Mouse (Mus musculus) embryonic facial prominence, embryonic 15.5 days (tissue): ENCODE data around the gene Aldh18a1. TPM values are rescaled to one million over a fixed set of nuclear protein-coding genes. Genes with fewer than 3 reads are reported as not detected.
"Not testable (repeated sequence)": the region's sequence is repeated elsewhere in the genome, so short reads cannot be mapped to it uniquely, and the experiment has no call there.

ENCODE experiments used
- ATAC-seq: fragments of 200-750 bp; cut with Nextera tagmentation; 2 replicates; pipeline ENCODE4 v1.8.0; 2017; ENCODE audit warnings: low read depth, moderate TSS enrichment; ENCODE audit not compliant: insufficient number of reproducible peaks, low FRiP score, low TSS enrichment
- H3K27ac ChIP-seq: fragments of 300-500 bp; sonication (generic); replicated peaks from 2 replicates; pipeline ENCODE4 v1.5.1; 2015; ENCODE audit warnings: mild to moderate bottlenecking, inconsistent platforms
- H3K27me3 ChIP-seq: fragments of 300-500 bp; sonication (generic); 2 replicates; pipeline ENCODE4 v1.6.1; 2015; ENCODE audit warnings: inconsistent platforms
- H3K36me3 ChIP-seq: fragments of 300-500 bp; sonication (generic); 2 replicates; pipeline ENCODE4 v1.6.1; 2015; ENCODE audit warnings: mild to moderate bottlenecking, inconsistent platforms
- H3K4me1 ChIP-seq: fragments of 300-500 bp; sonication (generic); 2 replicates; pipeline ENCODE4 v1.6.1; 2015; ENCODE audit warnings: inconsistent platforms
- H3K4me2 ChIP-seq: fragments of 300-500 bp; sonication (generic); replicated peaks from 2 replicates; pipeline ENCODE4 v1.6.1; 2015; ENCODE audit warnings: mild to moderate bottlenecking, inconsistent platforms
- H3K4me3 ChIP-seq: fragments of 300-500 bp; sonication (generic); replicated peaks from 2 replicates; pipeline ENCODE4 v1.5.1; 2015; ENCODE audit warnings: mild to moderate bottlenecking, inconsistent platforms
- H3K9ac ChIP-seq: fragments of 300-500 bp; sonication (generic); 2 replicates; pipeline ENCODE4 v1.6.1; 2015; ENCODE audit warnings: inconsistent platforms
- H3K9me3 ChIP-seq: fragments of 300-500 bp; sonication (generic); replicated peaks from 2 replicates; pipeline ENCODE4 v1.6.1; 2016; ENCODE audit warnings: inconsistent platforms
- WGBS: fragments of 180-500 bp; shearing (Covaris S2); methylation state at CpG from one replicate; pipeline ENCODE4 v1.1.7; 2015; 5-methylcytosine and 5-hydroxymethylcytosine counted together
- polyA plus RNA-seq: library from polyadenylated mRNA; unstranded; fragments of >200 nt; fragmentation: Nextera tagmentation; extraction: Ambion mirVana; gene quantifications from 2 replicates; pipeline ENCODE4 v1.2.1, GENCODE M21; 2015

Gene Aldh18a1
- polyA plus RNA-seq, 1 experiment from 2014 or later, result 65.2 TPM

GRCm38 (mm10) chr19:40586908-40587307 is 1.4 kb downstream of the Aldh18a1 start:
- H3K36me3 ChIP-seq, result peaks cover 17% of the 10 kb centered on the region
- no peak overlapping the region for H3K27ac ChIP-seq
- H3K9ac ChIP-seq, result no peak overlapping the region
- peak overlapping the region; percentile 71 for H3K4me3 ChIP-seq
- no peak for ATAC-seq
- peak overlapping the region; percentile 69 for H3K4me2 ChIP-seq
- 50% methylated on average over 7 of the region's 7 CpGs for WGBS
- no peaks in the 10 kb centered on the region for H3K9me3 ChIP-seq
- no peaks in the 10 kb centered on the region for H3K27me3 ChIP-seq
- peaks cover 9% of the 10 kb centered on the region for H3K4me1 ChIP-seq

GRCm38 (mm10) chr19:40581662-40582061 is 6.6 kb downstream of the Aldh18a1 start:
- Histone ChIP-seq H3K27ac (no peak overlapping the region), H3K27me3 (no peaks in the 10 kb centered on the region), H3K4me2 (no peak overlapping the region), H3K4me1 (0 out of 2 replicates have a peak, but pooled peaks cover under 1% of the 10 kb centered on the region), H3K9ac (no peak overlapping the region), H3K9me3 (no peaks in the 10 kb centered on the region), H3K4me3 (no peak overlapping the region), H3K36me3 (peaks cover 65% of the 10 kb centered on the region)
- 72% methylated on average over 5 of the region's 5 CpGs for WGBS
- ATAC-seq, result no peak

DNA sequence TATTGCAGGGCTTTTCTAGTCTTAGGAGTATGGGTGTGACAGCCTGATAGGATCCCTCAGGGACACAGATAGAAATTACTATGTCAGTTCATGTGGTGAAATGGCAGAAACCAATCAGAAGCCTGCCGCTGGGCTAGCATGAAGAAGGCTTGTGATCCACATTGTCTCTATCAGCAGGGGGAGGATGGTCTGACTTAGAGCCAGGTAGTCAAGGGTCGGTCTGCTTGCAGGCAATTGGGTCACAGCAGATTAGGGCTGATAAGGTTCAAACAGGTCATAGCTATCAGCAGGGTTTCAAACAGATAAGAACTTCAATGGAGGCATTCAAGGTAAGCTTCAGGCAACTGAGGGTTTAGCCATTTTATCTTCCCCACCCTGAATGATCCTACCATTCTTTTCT is 7.4 kb downstream of the Aldh18a1 start:
- Histone ChIP-seq H3K4me1 (no peaks in the 10 kb centered on the region), H3K9me3 (no peaks in the 10 kb centered on the region), H3K27ac (no peak overlapping the region), H3K4me3 (no peak overlapping the region), H3K9ac (no peak overlapping the region), H3K27me3 (no peaks in the 10 kb centered on the region), H3K4me2 (no peak overlapping the region), H3K36me3 (peaks cover 72% of the 10 kb centered on the region)
- WGBS, result 91% methylated on average over 2 of the region's 2 CpGs
- no peak for ATAC-seq

- H3K27ac ChIP-seq, result no peak overlapping the region
- H3K9me3 ChIP-seq, result peaks cover 5% of the 10 kb centered on the region; the same call in 1 of the 2 replicates
- no peak for ATAC-seq
- no peak overlapping the region for H3K4me2 ChIP-seq
- H3K9ac ChIP-seq, result no peak overlapping the region
- no peak overlapping the region for H3K4me3 ChIP-seq
- 91% methylated on average over 5 of the region's 5 CpGs for WGBS
- peaks cover 95% of the 10 kb centered on the region for H3K36me3 ChIP-seq
- no peaks in the 10 kb centered on the region for H3K4me1 ChIP-seq
- H3K27me3 ChIP-seq, result no peaks in the 10 kb centered on the region
Measured at GRCm38 (mm10) chr19:40575438-40575837, 12.8 kb downstream of the Aldh18a1 start.

DNA sequence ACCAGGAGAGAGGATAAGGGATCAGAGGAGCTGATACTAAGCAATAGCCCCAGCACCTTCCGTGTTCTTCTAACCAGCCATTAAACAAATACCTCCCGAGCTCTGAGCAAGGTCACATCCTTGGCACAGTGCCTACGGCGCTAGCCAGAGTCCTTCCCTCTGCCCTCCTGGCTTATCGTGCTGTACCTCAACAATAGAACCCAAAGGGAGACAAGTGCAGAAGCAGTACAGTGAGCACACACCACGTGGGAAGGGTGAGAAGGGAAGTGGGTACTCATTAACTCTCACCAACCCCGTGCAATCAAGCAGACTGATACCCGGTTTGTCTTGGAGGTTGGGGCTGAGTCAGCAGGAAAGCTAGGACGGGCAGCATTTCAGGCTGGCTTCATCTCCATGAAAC is 17.5 kb downstream of the Aldh18a1 start:
- Histone ChIP-seq H3K9ac (no peak overlapping the region), H3K27me3 (no peaks in the 10 kb centered on the region), H3K4me3 (no peak overlapping the region), H3K4me2 (no peak overlapping the region), H3K9me3 (peaks cover 6% of the 10 kb centered on the region; the same call in 1 of the 2 replicates), H3K4me1 (no peaks in the 10 kb centered on the region), H3K36me3 (peaks cover 94% of the 10 kb centered on the region), H3K27ac (no peak overlapping the region)
- 94% methylated on average over 9 of the region's 9 CpGs for WGBS
- no peak for ATAC-seq

DNA sequence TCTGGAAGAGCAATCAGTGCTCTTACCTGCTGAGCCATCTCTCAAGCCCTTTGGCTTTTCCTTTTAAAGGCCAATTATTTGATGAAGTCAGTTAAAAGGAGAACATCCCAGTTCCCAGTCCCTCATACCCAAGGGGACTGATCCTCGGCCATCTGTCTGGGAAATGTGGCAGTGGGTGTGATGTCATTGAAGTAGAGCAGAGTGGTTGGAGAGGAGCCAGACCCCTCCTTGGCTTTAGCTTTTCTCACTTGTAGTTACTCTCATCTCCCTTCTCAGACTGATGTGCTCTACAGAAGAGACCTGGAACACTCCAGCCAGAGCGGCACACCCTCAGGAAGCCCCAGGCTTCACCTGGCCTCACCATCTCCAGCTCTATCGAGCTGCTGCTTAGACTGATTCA is 20.6 kb downstream of the Aldh18a1 start:
- Histone ChIP-seq H3K9me3 (peaks cover 6% of the 10 kb centered on the region; the same call in 1 of the 2 replicates), H3K27ac (no peak overlapping the region), H3K9ac (no peak overlapping the region), H3K27me3 (no peaks in the 10 kb centered on the region), H3K4me1 (no peaks in the 10 kb centered on the region), H3K4me3 (no peak overlapping the region), H3K4me2 (no peak overlapping the region), H3K36me3 (peaks cover 93% of the 10 kb centered on the region)
- WGBS, result 86% methylated on average over 3 of the region's 3 CpGs
- no peak for ATAC-seq

GRCm38 (mm10) chr19:40563880-40564645 is 24.2 kb downstream of the Aldh18a1 start:
- H3K9me3 ChIP-seq, result no peaks in the 10 kb centered on the region
- no peak overlapping the region for H3K4me2 ChIP-seq
- no peaks in the 10 kb centered on the region for H3K4me1 ChIP-seq
- 85% methylated on average over 10 of the region's 10 CpGs for WGBS
- no peak overlapping the region for H3K27ac ChIP-seq
- no peak overlapping the region for H3K9ac ChIP-seq
- H3K36me3 ChIP-seq, result peaks cover 68% of the 10 kb centered on the region
- no peaks in the 10 kb centered on the region for H3K27me3 ChIP-seq
- no peak overlapping the region for H3K4me3 ChIP-seq
- no peak for ATAC-seq

DNA sequence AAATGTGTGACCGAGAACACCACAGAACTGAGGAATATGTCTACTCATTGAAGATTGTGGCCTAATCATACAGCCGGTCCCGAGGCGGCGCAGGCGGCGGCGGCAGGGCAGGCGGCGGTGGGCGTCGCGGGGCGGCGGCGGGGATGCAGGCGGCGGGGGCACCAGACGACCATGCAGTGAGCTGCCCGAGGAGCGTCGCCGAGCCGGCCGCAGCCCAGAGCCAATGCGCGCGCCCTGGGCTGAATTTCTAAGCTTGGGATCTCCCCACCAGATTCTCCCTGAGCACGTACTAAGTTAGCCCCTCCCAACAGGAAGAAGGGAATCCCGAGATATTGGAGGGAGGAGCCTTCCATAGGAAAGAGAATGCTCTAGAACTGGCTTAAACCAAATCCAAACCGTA is 26.7 kb downstream of the Aldh18a1 start:
- H3K9me3 ChIP-seq, H3K4me2 ChIP-seq, H3K4me1 ChIP-seq, H3K27me3 ChIP-seq, ATAC-seq, H3K4me3 ChIP-seq, H3K27ac ChIP-seq, H3K9ac ChIP-seq: not testable (repeated sequence)
- peaks cover 63% of the 10 kb centered on the region for H3K36me3 ChIP-seq
- 75% methylated on average over 15 of the region's 31 CpGs for WGBS

GRCm38 (mm10) chr19:40556029-40556428 is 32.2 kb downstream of the Aldh18a1 start:
- 42% methylated on average over 7 of the region's 7 CpGs for WGBS
- no peak overlapping the region for H3K4me3 ChIP-seq
- no peak overlapping the region for H3K4me2 ChIP-seq
- no peaks in the 10 kb centered on the region for H3K9me3 ChIP-seq
- no peak overlapping the region for H3K9ac ChIP-seq
- ATAC-seq, result no peak
- H3K27ac ChIP-seq, result no peak overlapping the region
- no peaks in the 10 kb centered on the region for H3K27me3 ChIP-seq
- no peaks in the 10 kb centered on the region for H3K4me1 ChIP-seq
- peaks cover 52% of the 10 kb centered on the region for H3K36me3 ChIP-seq

GRCm38 (mm10) chr19:40555136-40555535 is 33.1 kb downstream of the Aldh18a1 start:
- ATAC-seq, result no peak
- H3K27me3 ChIP-seq, result no peaks in the 10 kb centered on the region
- no peak overlapping the region for H3K9ac ChIP-seq
- 86% methylated on average over 8 of the region's 8 CpGs for WGBS
- peaks cover 60% of the 10 kb centered on the region for H3K36me3 ChIP-seq
- no peak overlapping the region for H3K27ac ChIP-seq
- H3K4me1 ChIP-seq, result no peaks in the 10 kb centered on the region
- no peak overlapping the region for H3K4me3 ChIP-seq
- H3K4me2 ChIP-seq, result no peak overlapping the region
- no peaks in the 10 kb centered on the region for H3K9me3 ChIP-seq

- WGBS, result 87% methylated on average over 11 of the region's 11 CpGs
- H3K9ac ChIP-seq, result no peak overlapping the region
- H3K27ac ChIP-seq, result no peak overlapping the region
- no peak for ATAC-seq
- H3K27me3 ChIP-seq, result no peaks in the 10 kb centered on the region
- no peak overlapping the region for H3K4me3 ChIP-seq
- peaks cover 60% of the 10 kb centered on the region for H3K36me3 ChIP-seq
- peaks cover 1% of the 10 kb centered on the region; the same call in 1 of the 2 replicates for H3K4me1 ChIP-seq
- H3K9me3 ChIP-seq, result no peaks in the 10 kb centered on the region
- H3K4me2 ChIP-seq, result no peak overlapping the region
Measured at GRCm38 (mm10) chr19:40554343-40554742, 33.9 kb downstream of the Aldh18a1 start.

DNA sequence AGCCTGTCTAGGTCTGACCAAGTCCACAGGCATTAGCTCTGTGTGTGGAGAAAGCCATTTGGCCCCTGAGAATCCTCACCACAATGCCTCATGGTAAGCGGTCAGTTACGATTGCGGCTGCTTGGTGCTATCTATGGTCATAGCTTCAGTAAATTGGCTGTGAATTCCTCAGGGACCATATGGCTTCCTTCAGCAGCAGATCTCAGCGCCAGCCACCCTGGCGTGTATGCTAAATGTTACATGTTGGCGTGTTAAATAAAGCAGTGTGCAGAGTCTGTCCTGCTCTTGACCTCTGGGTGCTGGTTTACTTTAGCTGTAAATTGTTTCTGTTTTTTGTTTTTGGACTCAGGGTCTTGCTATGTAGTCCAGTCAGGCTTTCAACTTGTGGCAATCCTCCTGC is 34.4 kb downstream of the Aldh18a1 start:
- Histone ChIP-seq H3K36me3 (peaks cover 60% of the 10 kb centered on the region), H3K9me3 (no peaks in the 10 kb centered on the region), H3K4me3 (no peak overlapping the region), H3K27ac (no peak overlapping the region), H3K27me3 (no peaks in the 10 kb centered on the region), H3K9ac (no peak overlapping the region), H3K4me1 (peaks cover 6% of the 10 kb centered on the region; the same call in 1 of the 2 replicates), H3K4me2 (no peak overlapping the region)
- ATAC-seq, result no peak
- WGBS, result 92% methylated on average over 6 of the region's 6 CpGs
